Mouse (Mus musculus): ENCODE data around the gene Ptges3l. TPM values are rescaled to one million over a fixed set of nuclear protein-coding genes. Genes with fewer than 3 reads are reported as not detected.

Gene Ptges3l
- polyA plus RNA-seq, 1 experiment from 2014 or later: 1.7 TPM

- no peaks in the 10 kb centered on the region for H3K4me1 ChIP-seq (ENCODE audit: control insufficient read depth, insufficient read depth, low read length)
- no peaks in the 10 kb centered on the region for H3K9me3 ChIP-seq (ENCODE audit: control insufficient read depth, low read length)
- no peak overlapping the region for H3K4me2 ChIP-seq
- no peaks in the 10 kb centered on the region for H3K27me3 ChIP-seq (ENCODE audit: control insufficient read depth, insufficient read depth, low read length)
- no peak overlapping the region for H3K4me3 ChIP-seq (ENCODE audit: low read depth, low read length)
- WGBS: 83% methylated on average over 5 of the region's 5 CpGs
- ATAC-seq (ENCODE audit: low FRiP score) (no peak), DNase-seq (ENCODE audit: low spot score, missing footprints) (no peak)
- H3K27ac ChIP-seq (ENCODE audit: low read depth, low read length): no peak overlapping the region
- H3K36me3 ChIP-seq (ENCODE audit: control insufficient read depth, insufficient read depth, low read length): no peaks in the 10 kb centered on the region
- no peak overlapping the region for H3K9ac ChIP-seq (ENCODE audit: low read length)
Measured at GRCm38 (mm10) chr11:101370141-101370540, 55.0 kb downstream of the Ptges3l start.

Small RNA genes lying within 50 kb of the gene (microRNA-seq; reads per million reads assigned to microRNA genes)
- gene Mir6929: not detected

Other genes starting within 250 kb of the Ptges3l start
- not detected in 2 replicates for gene Ccr10, start 249.9 kb downstream of the Ptges3l start, polyA plus RNA-seq (2014; fragmentation: Nextera tagmentation; extraction: Ambion mirVana)
- gene Ezh1, start 198.9 kb downstream of the Ptges3l start, polyA plus RNA-seq (2014; fragmentation: Nextera tagmentation; extraction: Ambion mirVana): 10.4 and 10.6 TPM in 2 replicates
- 65.6 and 73.4 TPM in 2 replicates for gene Ramp2, start 179.3 kb downstream of the Ptges3l start, polyA plus RNA-seq (2014; fragmentation: Nextera tagmentation; extraction: Ambion mirVana)
- gene Vps25, start 171.6 kb downstream of the Ptges3l start, polyA plus RNA-seq (2014; fragmentation: Nextera tagmentation; extraction: Ambion mirVana): 122 and 130 TPM in 2 replicates
- gene Wnk4, start 164.8 kb downstream of the Ptges3l start, polyA plus RNA-seq (2014; fragmentation: Nextera tagmentation; extraction: Ambion mirVana): 4.8 and 5.2 TPM in 2 replicates
- gene Cntd1, start 146.3 kb downstream of the Ptges3l start, polyA plus RNA-seq (2014; fragmentation: Nextera tagmentation; extraction: Ambion mirVana): 1.4 and 1.7 TPM in 2 replicates
- 213 and 220 TPM in 2 replicates for gene Coa3, start 146.2 kb downstream of the Ptges3l start, polyA plus RNA-seq (2014; fragmentation: Nextera tagmentation; extraction: Ambion mirVana)
- gene Becn1, start 123.0 kb downstream of the Ptges3l start, polyA plus RNA-seq (2014; fragmentation: Nextera tagmentation; extraction: Ambion mirVana): 163 and 179 TPM in 2 replicates
- gene Psme3, start 109.1 kb downstream of the Ptges3l start, polyA plus RNA-seq (2014; fragmentation: Nextera tagmentation; extraction: Ambion mirVana): 146 and 154 TPM in 2 replicates
- gene Aoc2, start 100.3 kb downstream of the Ptges3l start, polyA plus RNA-seq (2014; fragmentation: Nextera tagmentation; extraction: Ambion mirVana): 1.3 and 1.4 TPM in 2 replicates
- not detected in 2 replicates for gene Aoc3, start 94.7 kb downstream of the Ptges3l start, polyA plus RNA-seq (2014; fragmentation: Nextera tagmentation; extraction: Ambion mirVana)
- gene G6pc, start 57.8 kb downstream of the Ptges3l start, polyA plus RNA-seq (2014; fragmentation: Nextera tagmentation; extraction: Ambion mirVana): not detected in 2 replicates
- gene Aarsd1, start 7.7 kb downstream of the Ptges3l start, polyA plus RNA-seq (2014; fragmentation: Nextera tagmentation; extraction: Ambion mirVana): 83.0 and 91.1 TPM in 2 replicates
- gene Gm27029, start 537 bp downstream of the Ptges3l start, polyA plus RNA-seq (2014; fragmentation: Nextera tagmentation; extraction: Ambion mirVana): 7.6 and 9.9 TPM in 2 replicates
- gene Rundc1, start 248 bp downstream of the Ptges3l start, polyA plus RNA-seq (2014; fragmentation: Nextera tagmentation; extraction: Ambion mirVana): 12.6 and 15.0 TPM in 2 replicates
- 385 and 399 TPM in 2 replicates for gene Rpl27, start 17.0 kb upstream of the Ptges3l start, polyA plus RNA-seq (2014; fragmentation: Nextera tagmentation; extraction: Ambion mirVana)
- gene Ifi35, start 23.1 kb upstream of the Ptges3l start, polyA plus RNA-seq (2014; fragmentation: Nextera tagmentation; extraction: Ambion mirVana): 2.7 and 4.1 TPM in 2 replicates
- 35.5 and 37.5 TPM in 2 replicates for gene Rnd2, start 39.7 kb upstream of the Ptges3l start, polyA plus RNA-seq (2014; fragmentation: Nextera tagmentation; extraction: Ambion mirVana)
- gene Vat1, start 40.9 kb upstream of the Ptges3l start, polyA plus RNA-seq (2014; fragmentation: Nextera tagmentation; extraction: Ambion mirVana): 43.5 and 47.6 TPM in 2 replicates
- gene Brca1, start 126.6 kb upstream of the Ptges3l start, polyA plus RNA-seq (2014; fragmentation: Nextera tagmentation; extraction: Ambion mirVana): 24.5 and 24.8 TPM in 2 replicates
- 91.0 and 93.8 TPM in 2 replicates for gene Nbr1, start 126.8 kb upstream of the Ptges3l start, polyA plus RNA-seq (2014; fragmentation: Nextera tagmentation; extraction: Ambion mirVana)
- 2.6 and 2.7 TPM in 2 replicates for gene Tmem106a, start 156.9 kb upstream of the Ptges3l start, polyA plus RNA-seq (2014; fragmentation: Nextera tagmentation; extraction: Ambion mirVana)
- not detected in 2 replicates for gene Gm11634, start 173.9 kb upstream of the Ptges3l start, polyA plus RNA-seq (2014; fragmentation: Nextera tagmentation; extraction: Ambion mirVana)
- 44.0 and 44.8 TPM in 2 replicates for gene Rdm1, start 201.9 kb upstream of the Ptges3l start, polyA plus RNA-seq (2014; fragmentation: Nextera tagmentation; extraction: Ambion mirVana)
- gene Arl4d, start 240.2 kb upstream of the Ptges3l start, polyA plus RNA-seq (2014; fragmentation: Nextera tagmentation; extraction: Ambion mirVana): 3.9 and 4.4 TPM in 2 replicates

Measured in midbrain, embryonic 11.5 days (tissue).